Mouse (Mus musculus) embryonic facial prominence, embryonic 13.5 days (tissue): Measurements from ENCODE around the gene Mical3. TPM values are rescaled to one million over a fixed set of nuclear protein-coding genes. Genes with fewer than 3 reads are reported as not detected.

Experiments used
- ATAC-seq: fragments of 200-750 bp; cut with Nextera tagmentation; 2 replicates; pipeline ENCODE4 v1.8.0; 2017; ENCODE audit warnings: low read depth; ENCODE audit not compliant: insufficient number of reproducible peaks, insufficient read depth, low FRiP score, low TSS enrichment
- H3K27ac ChIP-seq: fragments of 300-500 bp; sonication (generic); 2 replicates; pipeline ENCODE4 v1.5.1; 2015; ENCODE audit warnings: moderate library complexity, mild to moderate bottlenecking, inconsistent platforms
- H3K27me3 ChIP-seq: fragments of 300-500 bp; sonication (generic); 2 replicates; pipeline ENCODE4 v1.6.1; 2015; ENCODE audit warnings: mild to moderate bottlenecking, inconsistent platforms
- H3K36me3 ChIP-seq: fragments of 300-500 bp; sonication (generic); 2 replicates; pipeline ENCODE4 v1.6.1; 2015; ENCODE audit warnings: mild to moderate bottlenecking, inconsistent platforms
- H3K4me1 ChIP-seq: fragments of 300-500 bp; sonication (generic); 2 replicates; pipeline ENCODE4 v1.6.1; 2015; ENCODE audit warnings: inconsistent platforms
- H3K4me2 ChIP-seq: fragments of 300-500 bp; sonication (generic); 2 replicates; pipeline ENCODE4 v1.6.1; 2015; ENCODE audit warnings: moderate library complexity, mild to moderate bottlenecking, inconsistent platforms
- H3K4me3 ChIP-seq: fragments of 300-500 bp; sonication (generic); 2 replicates; pipeline ENCODE4 v1.5.1; 2015; ENCODE audit warnings: mild to moderate bottlenecking, inconsistent platforms
- H3K9ac ChIP-seq: fragments of 300-500 bp; sonication (generic); 2 replicates; pipeline ENCODE4 v1.6.1; 2015; ENCODE audit warnings: mild to moderate bottlenecking, inconsistent platforms
- H3K9me3 ChIP-seq: fragments of 300-500 bp; sonication (generic); 2 replicates; pipeline ENCODE4 v1.6.1; 2016; ENCODE audit warnings: inconsistent platforms
- WGBS: fragments of 180-500 bp; shearing (Covaris S2); methylation state at CpG from one replicate; pipeline ENCODE4 v1.1.7; 2015; ENCODE audit warnings: mixed read lengths; 5-methylcytosine and 5-hydroxymethylcytosine counted together
- polyA plus RNA-seq: library from polyadenylated mRNA; unstranded; fragments of >200 nt; fragmentation: Nextera tagmentation; extraction: Ambion mirVana; gene quantifications from 2 replicates; pipeline ENCODE4 v1.2.1, GENCODE M21; 2015

Mical3 gene
- polyA plus RNA-seq, 1 experiment from 2014 or later: 12.3 TPM

DNA sequence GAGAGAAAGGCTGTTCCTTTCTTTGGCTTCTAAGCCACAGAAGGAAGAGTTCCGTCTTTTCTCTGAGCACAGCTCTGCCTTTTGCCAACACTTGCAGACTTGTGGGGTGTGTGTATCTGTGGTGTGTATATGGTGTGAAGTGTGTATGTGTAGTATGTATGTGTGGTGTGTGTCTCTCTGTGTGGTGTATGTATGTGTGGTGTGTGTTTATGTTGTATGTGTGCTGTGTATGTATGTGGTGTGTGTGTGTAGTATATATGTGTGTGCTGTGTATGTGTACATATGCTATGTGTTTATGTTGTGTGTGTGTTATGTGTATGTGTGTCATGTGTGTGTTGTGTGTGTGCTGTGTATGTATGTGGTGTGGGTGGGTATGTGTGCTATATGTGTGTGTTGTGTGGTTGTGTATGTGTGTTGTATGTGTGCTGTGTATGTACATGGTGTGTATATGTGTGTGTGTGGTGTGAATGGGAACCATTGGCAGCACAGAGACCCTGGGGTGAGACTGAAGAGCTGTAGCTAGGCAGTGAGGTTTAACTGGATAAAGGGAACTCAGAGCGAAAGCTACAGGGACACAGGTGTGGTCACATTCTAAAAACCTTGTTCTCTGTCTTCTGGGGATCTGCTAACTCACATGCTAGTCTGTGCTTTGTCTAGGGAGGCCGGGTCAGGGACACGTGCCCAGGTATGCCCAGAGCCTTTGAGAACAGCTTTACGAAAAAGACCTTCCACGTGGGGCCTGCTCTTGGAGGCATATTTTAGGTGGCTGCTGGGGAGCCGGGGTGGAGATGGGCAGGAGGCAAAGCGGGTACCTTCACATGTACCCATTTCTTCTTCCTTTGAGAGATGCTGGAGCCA, 159.6 kb downstream of the Mical3 start:
- Histone ChIP-seq H3K27ac (no peak overlapping the region), H3K27me3 (no peaks in the 10 kb centered on the region), H3K9me3 (no peaks in the 10 kb centered on the region), H3K4me1 (0 out of 2 replicates have a peak, but pooled peaks cover 3% of the 10 kb centered on the region), H3K9ac (no peak overlapping the region), H3K36me3 (peaks cover 29% of the 10 kb centered on the region), H3K4me2 (no peak overlapping the region), H3K4me3 (no peak overlapping the region)
- WGBS: 66% methylated on average over 8 of the region's 8 CpGs
- 0 out of 2 replicates have a peak, but pooled peaks have one; percentile 62 for ATAC-seq

DNA sequence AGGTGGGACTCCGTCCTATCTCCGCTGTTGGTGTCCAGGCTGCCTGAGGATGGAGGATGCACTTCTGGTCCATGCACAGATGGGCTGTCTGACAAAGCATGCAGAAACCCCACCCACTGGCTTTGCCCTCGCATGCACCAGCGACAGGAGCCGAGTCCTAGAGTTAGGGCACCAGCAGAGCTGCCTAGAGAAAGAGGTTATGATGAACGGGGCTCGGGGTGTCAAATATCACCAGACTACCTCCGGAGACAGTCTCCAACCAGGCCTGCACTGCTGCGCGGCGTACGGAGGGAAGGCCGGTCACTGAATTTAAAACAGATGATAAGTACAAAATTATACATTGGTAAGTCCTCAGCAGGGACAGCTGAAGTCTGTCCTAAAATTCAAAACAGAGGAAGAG, 165.0 kb downstream of the Mical3 start:
- no peaks in the 10 kb centered on the region for H3K27me3 ChIP-seq
- H3K4me2 ChIP-seq: no peak overlapping the region
- H3K4me1 ChIP-seq: peaks cover 4% of the 10 kb centered on the region; the same call in 1 of the 2 replicates
- H3K4me3 ChIP-seq: no peak overlapping the region
- no peak for ATAC-seq
- 0 out of 2 replicates have a peak overlapping the region, but pooled peaks have one; percentile 28 for H3K27ac ChIP-seq
- peaks cover 16% of the 10 kb centered on the region for H3K36me3 ChIP-seq
- no peaks in the 10 kb centered on the region for H3K9me3 ChIP-seq
- WGBS: 26% methylated on average over 13 of the region's 13 CpGs
- no peak overlapping the region for H3K9ac ChIP-seq

DNA sequence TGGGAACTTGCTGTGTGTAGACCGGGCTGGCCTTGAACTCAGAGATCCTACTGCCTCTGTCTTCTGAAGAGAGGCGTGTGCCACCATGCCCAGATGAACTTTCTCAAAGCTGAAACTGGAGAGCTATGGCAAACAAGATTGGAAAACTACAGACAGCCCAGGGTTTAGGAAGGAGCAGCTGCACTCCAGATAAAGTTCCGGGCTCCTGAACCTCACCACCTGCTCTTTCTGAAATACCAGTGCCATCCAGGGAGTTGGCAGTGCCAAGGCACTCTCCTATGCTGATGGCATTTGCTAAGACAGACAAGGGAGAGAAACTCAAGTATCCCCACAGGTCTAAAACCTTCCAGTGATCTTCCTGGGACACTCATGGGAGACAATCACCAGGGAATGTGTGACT, 166.6 kb downstream of the Mical3 start:
- H3K27me3 ChIP-seq: no peaks in the 10 kb centered on the region
- no peak overlapping the region for H3K4me2 ChIP-seq
- no peaks in the 10 kb centered on the region for H3K9me3 ChIP-seq
- H3K9ac ChIP-seq: no peak overlapping the region
- peaks cover 13% of the 10 kb centered on the region for H3K36me3 ChIP-seq
- WGBS: 90% methylated on average over 3 of the region's 3 CpGs
- ATAC-seq: no peak
- H3K27ac ChIP-seq: no peak overlapping the region
- peaks cover 4% of the 10 kb centered on the region; the same call in 1 of the 2 replicates for H3K4me1 ChIP-seq
- H3K4me3 ChIP-seq: no peak overlapping the region

DNA sequence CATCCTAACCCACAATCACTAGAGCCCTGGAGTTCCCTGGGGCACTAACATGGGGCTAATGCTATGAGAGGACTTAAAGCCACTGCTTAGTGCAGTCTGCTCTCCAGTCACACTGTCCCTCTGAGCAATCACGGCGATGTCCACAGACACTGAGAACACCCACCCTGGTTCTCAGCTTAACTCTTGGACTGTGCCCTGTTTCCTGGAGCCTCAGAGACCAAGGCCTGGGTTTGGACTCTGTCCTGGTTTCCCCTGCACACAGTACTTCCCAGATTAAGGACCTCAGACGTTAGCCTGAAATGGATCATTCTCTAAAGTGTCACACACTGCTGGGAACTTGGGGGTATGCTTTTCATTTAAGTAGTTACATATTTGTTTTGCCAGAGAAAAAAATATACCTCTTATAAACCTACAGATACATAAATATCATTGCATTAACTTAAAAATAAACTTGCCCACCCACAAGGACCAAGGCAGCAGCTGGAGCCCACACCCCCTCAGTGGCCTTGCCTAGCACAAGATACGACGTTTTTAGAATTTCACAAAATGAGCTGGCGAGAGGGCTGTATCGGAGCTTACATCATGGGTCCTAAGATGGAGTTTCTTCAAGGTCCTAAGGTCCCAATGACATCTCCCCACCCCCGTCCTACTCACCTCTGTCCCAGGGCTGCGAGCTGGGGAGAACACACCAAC, 170.3 kb downstream of the Mical3 start:
- H3K9ac ChIP-seq: no peak overlapping the region
- 83% methylated on average over 9 of the region's 9 CpGs for WGBS
- H3K36me3 ChIP-seq: peaks cover 39% of the 10 kb centered on the region
- no peak overlapping the region for H3K4me3 ChIP-seq
- H3K27me3 ChIP-seq: no peaks in the 10 kb centered on the region
- H3K4me1 ChIP-seq: peaks cover 2% of the 10 kb centered on the region
- ATAC-seq: no peak
- H3K9me3 ChIP-seq: no peaks in the 10 kb centered on the region
- H3K27ac ChIP-seq: no peak overlapping the region
- H3K4me2 ChIP-seq: no peak overlapping the region

DNA sequence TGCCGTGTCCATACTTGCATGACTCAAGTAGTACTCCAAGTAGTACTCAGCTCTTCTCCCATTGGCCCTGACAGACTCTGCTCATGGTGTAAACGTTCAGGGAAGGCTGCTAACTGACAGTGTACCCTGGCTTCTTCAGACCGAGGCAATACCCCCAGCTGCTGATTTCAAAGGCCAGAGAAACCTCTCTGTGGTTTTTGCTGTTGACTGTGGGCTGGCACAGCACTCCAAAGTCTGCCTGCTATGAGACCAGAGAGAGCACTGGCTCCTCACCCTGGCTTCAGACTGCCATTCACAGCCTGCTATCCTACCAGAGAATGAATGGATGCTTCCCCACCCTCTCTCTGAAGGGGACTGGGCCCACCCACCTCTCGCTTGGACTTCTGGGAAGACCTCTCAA, 173.5 kb downstream of the Mical3 start:
- H3K4me3 ChIP-seq: no peak overlapping the region
- H3K27ac ChIP-seq: no peak overlapping the region
- no peak overlapping the region for H3K9ac ChIP-seq
- no peaks in the 10 kb centered on the region for H3K27me3 ChIP-seq
- no peak overlapping the region for H3K4me2 ChIP-seq
- H3K9me3 ChIP-seq: no peaks in the 10 kb centered on the region
- H3K36me3 ChIP-seq: peaks cover 48% of the 10 kb centered on the region
- 77% methylated on average over 4 of the region's 4 CpGs for WGBS
- ATAC-seq: no peak
- peaks cover 6% of the 10 kb centered on the region for H3K4me1 ChIP-seq

DNA sequence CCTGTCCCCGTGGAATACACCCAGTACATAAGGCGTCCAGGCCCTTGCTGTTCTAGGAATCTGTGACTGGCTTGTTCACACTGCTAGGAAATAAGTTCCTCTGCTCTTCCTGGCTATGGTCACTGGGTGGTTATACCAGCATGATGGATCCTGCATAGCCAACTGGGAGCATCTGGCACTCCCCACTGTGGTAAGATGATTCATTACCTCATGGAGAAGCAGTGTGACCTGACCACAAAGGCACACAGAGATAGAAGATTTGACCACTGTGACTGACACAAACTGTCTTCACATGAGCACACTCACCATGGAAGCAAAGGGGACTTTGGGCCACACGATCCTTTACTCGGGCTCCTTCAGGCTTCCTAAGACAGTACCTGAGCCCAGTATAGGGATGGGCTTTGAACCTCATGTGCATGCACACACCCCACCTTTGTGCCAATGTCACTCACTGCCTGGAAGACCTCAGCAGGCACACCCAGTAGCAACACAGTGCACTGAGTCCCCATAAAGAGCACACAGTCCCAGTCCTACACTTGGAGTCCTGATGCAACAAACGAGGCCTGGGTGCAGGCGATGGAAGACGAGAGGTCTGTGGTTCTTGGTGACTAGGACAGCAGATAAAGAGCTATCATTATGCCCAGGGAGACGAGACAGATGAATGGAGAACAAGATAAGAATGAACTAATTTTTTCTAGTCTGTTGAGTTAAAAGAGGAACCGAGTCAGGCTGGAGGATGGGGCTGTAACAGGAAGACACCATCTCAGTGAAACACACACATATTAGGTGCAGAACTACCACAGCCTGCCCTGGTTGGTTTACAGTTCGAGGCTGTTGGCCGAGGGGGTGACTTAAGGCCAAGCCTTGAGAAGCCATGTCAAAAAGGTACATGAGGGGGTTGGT, 174.3 kb downstream of the Mical3 start:
- Histone ChIP-seq H3K4me3 (no peak overlapping the region), H3K9me3 (no peaks in the 10 kb centered on the region), H3K9ac (no peak overlapping the region), H3K27me3 (no peaks in the 10 kb centered on the region), H3K4me1 (peaks cover 6% of the 10 kb centered on the region), H3K36me3 (peaks cover 55% of the 10 kb centered on the region), H3K27ac (no peak overlapping the region), H3K4me2 (no peak overlapping the region)
- 87% methylated on average over 11 of the region's 11 CpGs for WGBS
- ATAC-seq: no peak

DNA sequence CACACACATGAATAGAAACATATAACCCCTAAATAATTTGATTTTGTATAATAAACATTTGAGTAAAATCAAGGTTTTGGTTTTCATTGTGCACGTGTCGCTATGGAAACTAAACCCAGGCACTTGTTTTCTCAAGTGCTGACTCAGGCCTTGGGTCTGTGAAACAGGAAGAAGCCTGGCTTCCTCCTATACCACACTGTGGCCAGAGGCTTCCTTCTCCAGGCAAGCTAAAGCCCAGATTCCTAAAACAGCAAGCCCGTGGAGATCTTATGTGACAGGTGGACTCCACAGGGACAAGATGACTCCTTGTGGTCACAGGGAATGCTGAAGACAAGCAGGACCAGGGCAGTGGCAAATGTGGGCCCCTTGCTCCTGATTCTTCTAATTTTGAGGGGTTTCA, 175.6 kb downstream of the Mical3 start:
- WGBS: 73% methylated on average over 3 of the region's 3 CpGs
- no peak overlapping the region for H3K4me3 ChIP-seq

DNA sequence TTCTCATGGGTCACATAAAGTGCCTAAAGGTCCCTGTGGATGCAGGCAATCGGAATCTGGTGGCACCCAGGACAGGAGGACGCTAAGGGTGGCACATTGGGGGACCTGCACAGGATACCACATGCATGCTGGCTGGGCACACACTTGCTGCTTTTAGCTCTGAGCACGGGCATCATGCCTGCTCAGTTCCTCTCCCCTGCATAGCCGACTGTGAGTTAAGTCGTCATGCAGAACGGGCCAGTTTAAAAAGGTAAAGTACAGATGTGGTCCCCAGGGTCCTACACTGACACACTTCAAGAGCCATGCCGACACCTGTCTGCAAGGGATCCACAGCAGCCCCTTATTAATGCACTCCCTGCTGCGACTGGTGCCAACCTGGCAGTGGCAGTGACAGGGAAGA, 176.6 kb downstream of the Mical3 start:
- Histone ChIP-seq H3K4me3 (no peak overlapping the region), H3K27me3 (no peaks in the 10 kb centered on the region), H3K4me2 (no peak overlapping the region), H3K9me3 (no peaks in the 10 kb centered on the region), H3K9ac (no peak overlapping the region), H3K4me1 (peaks cover 6% of the 10 kb centered on the region), H3K36me3 (peaks cover 65% of the 10 kb centered on the region), H3K27ac (no peak overlapping the region)
- 88% methylated on average over 8 of the region's 8 CpGs for WGBS
- no peak for ATAC-seq

More for the DNA sequence above, 175.6 kb downstream of the Mical3 start:
- no peaks in the 10 kb centered on the region for H3K27me3 ChIP-seq
- no peak overlapping the region for H3K9ac ChIP-seq
- H3K9me3 ChIP-seq: no peaks in the 10 kb centered on the region
- H3K36me3 ChIP-seq: peaks cover 61% of the 10 kb centered on the region
- no peak for ATAC-seq
- H3K4me2 ChIP-seq: no peak overlapping the region
- no peak overlapping the region for H3K27ac ChIP-seq
- peaks cover 6% of the 10 kb centered on the region for H3K4me1 ChIP-seq

DNA sequence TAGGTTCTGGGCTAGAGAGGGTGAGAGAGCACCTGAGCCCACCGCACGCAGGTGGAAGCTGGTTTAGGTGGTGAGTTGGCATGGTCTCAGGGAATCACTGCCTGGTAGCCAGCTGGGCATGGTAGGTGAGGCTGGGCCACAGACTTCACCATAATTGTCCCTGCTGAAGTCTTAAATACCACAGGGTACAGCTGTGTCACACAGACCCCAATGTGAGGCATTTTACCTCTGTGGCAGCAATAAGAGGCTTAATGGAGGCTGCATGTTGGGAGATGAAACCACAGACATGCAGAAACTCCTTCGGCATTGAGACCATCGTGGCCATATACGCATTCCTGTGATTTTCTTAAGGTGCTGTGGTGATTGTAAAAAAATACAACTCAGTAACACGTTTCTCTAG, 178.3 kb downstream of the Mical3 start:
- Histone ChIP-seq H3K27ac (no peak overlapping the region), H3K9ac (no peak overlapping the region), H3K4me2 (no peak overlapping the region), H3K4me3 (no peak overlapping the region), H3K36me3 (peaks cover 66% of the 10 kb centered on the region), H3K4me1 (peaks cover 6% of the 10 kb centered on the region), H3K27me3 (no peaks in the 10 kb centered on the region), H3K9me3 (no peaks in the 10 kb centered on the region)
- no peak for ATAC-seq
- 87% methylated on average over 6 of the region's 6 CpGs for WGBS

DNA sequence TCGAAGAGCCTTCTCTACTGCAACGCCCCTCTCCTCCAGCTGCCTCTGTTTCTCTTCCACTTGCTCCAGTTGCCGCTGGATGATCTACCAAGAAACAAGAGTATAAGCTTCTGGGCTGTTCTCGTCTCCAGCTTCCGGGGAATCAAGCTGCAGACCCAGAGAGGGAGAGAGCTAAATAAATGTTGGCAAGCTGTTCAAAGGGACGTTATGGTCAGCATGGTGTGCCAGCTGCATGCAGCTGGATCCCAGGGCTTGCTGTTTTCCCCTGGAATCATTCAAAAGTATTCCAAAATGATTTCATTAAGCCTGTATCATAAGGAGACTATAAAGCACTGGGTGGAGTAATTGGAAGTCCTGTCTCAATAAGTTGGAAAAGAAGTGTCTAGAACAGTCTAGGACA, 179.5 kb downstream of the Mical3 start:
- Histone ChIP-seq H3K4me3 (no peak overlapping the region), H3K4me2 (no peak overlapping the region), H3K9me3 (no peaks in the 10 kb centered on the region), H3K36me3 (peaks cover 57% of the 10 kb centered on the region), H3K9ac (no peak overlapping the region), H3K27me3 (no peaks in the 10 kb centered on the region), H3K27ac (no peak overlapping the region), H3K4me1 (peaks cover 6% of the 10 kb centered on the region)
- 90% methylated on average over 6 of the region's 6 CpGs for WGBS
- no peak for ATAC-seq

DNA sequence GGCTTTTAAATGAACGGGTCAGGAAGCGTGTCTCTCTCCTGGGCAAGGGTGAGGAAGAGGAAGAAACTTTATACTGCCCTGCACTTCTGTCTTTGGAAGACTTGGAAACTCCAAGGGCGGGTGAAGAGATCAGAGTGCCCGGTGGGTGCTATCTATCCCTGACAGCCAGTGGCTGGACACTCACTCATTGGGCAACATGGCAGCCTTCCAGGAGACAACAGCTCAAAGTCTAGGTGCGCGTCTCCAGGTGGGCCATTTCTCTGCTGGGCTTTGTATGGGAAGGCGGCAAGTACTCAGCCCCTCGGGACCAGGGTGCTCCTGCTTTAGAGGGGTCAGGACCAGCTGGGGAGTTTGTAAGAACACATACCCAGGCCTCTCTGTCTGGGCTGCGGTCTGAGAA, 185.3 kb downstream of the Mical3 start:
- H3K9me3 ChIP-seq: no peaks in the 10 kb centered on the region
- H3K27me3 ChIP-seq: no peaks in the 10 kb centered on the region
- ATAC-seq: no peak
- H3K4me2 ChIP-seq: no peak overlapping the region
- WGBS: 94% methylated on average over 9 of the region's 9 CpGs
- H3K4me1 ChIP-seq: no peaks in the 10 kb centered on the region
- no peak overlapping the region for H3K27ac ChIP-seq
- peaks cover 35% of the 10 kb centered on the region for H3K36me3 ChIP-seq
- no peak overlapping the region for H3K9ac ChIP-seq
- no peak overlapping the region for H3K4me3 ChIP-seq
